Mouse (Mus musculus) small intestine, adult 2 months (tissue): ENCODE data around the gene Sqor.

Source experiments
- CTCF ChIP-seq: fragments of 200-500 bp; IDR thresholded peaks from 2 replicates; pipeline ENCODE4 v1.5.1; 2012; ENCODE audit warnings: low read depth, mild to moderate bottlenecking, control low read depth, inconsistent platforms, low read length, moderate library complexity, mixed read lengths; ENCODE audit not compliant: insufficient replicate concordance, insufficient read length; ENCODE audit errors: extremely low read depth
- POLR2A ChIP-seq: fragments of 200-500 bp; IDR thresholded peaks from 2 replicates; pipeline ENCODE4 v1.6.1; 2012; ENCODE audit warnings: low read depth, mild to moderate bottlenecking, control low read depth, inconsistent platforms, low read length, moderate library complexity

- TF ChIP-seq CTCF (no peak), POLR2A (no peak)
Observed at GRCm38 (mm10) chr2:122821246-122821645, 56.2 kb downstream of the Sqor start.
